Mouse (Mus musculus) forebrain, embryonic 16.5 days (tissue): ENCODE measurements at regions not wholly inside any gene's neighbourhood (a gene's known extent, or its start where the extent isn't known, plus 50 kb on each side); places are given as distances from the start of the nearest gene placed in this dataset.
A peak's percentile ranks its signal among the peaks of the same experiment; 100 is the strongest.

Experiments used
- ATAC-seq: fragments of 200-750 bp; cut with Nextera tagmentation; 2 replicates; pipeline ENCODE4 v1.8.0; 2017; ENCODE audit warnings: mild to moderate bottlenecking, moderate library complexity
- H3K27ac ChIP-seq: fragments of 300-500 bp; sonication (generic); 2 replicates; pipeline ENCODE4 v1.5.1; 2014; ENCODE audit warnings: low read length, control low read depth
- H3K27me3 ChIP-seq: fragments of 300-500 bp; sonication (generic); replicated peaks from 2 replicates; pipeline ENCODE4 v1.6.1; 2014; ENCODE audit warnings: low read length; ENCODE audit not compliant: control insufficient read depth, insufficient read depth
- H3K36me3 ChIP-seq: fragments of 300-500 bp; sonication (generic); 2 replicates; pipeline ENCODE4 v1.6.1; 2014; ENCODE audit not compliant: control insufficient read depth, insufficient read depth
- H3K4me1 ChIP-seq: fragments of 300-500 bp; sonication (generic); replicated peaks from 2 replicates; pipeline ENCODE4 v1.6.1; 2014; ENCODE audit warnings: low read length; ENCODE audit not compliant: control insufficient read depth, insufficient read depth
- H3K4me2 ChIP-seq: fragments of 300-500 bp; sonication (generic); 2 replicates; pipeline ENCODE4 v1.6.1; 2014; ENCODE audit warnings: mild to moderate bottlenecking, low read length, control low read depth
- H3K4me3 ChIP-seq: fragments of 300-500 bp; sonication (generic); replicated peaks from 2 replicates; pipeline ENCODE4 v1.5.1; 2014; ENCODE audit warnings: mild to moderate bottlenecking, low read length, control low read depth
- H3K9ac ChIP-seq: fragments of 300-500 bp; sonication (generic); replicated peaks from 2 replicates; pipeline ENCODE4 v1.6.1; 2014; ENCODE audit warnings: low read depth, low read length, control low read depth
- H3K9me3 ChIP-seq: fragments of 300-500 bp; sonication (generic); 2 replicates; pipeline ENCODE4 v1.6.1; 2016; ENCODE audit warnings: low read length; ENCODE audit not compliant: control insufficient read depth
- WGBS: fragments of 180-500 bp; shearing (Covaris S2); extraction: QIAGEN DNeasy Blood & Tissue Kit; methylation state at CpG from one replicate; pipeline ENCODE4 v1.1.7; 2014; 5-methylcytosine and 5-hydroxymethylcytosine counted together

DNA sequence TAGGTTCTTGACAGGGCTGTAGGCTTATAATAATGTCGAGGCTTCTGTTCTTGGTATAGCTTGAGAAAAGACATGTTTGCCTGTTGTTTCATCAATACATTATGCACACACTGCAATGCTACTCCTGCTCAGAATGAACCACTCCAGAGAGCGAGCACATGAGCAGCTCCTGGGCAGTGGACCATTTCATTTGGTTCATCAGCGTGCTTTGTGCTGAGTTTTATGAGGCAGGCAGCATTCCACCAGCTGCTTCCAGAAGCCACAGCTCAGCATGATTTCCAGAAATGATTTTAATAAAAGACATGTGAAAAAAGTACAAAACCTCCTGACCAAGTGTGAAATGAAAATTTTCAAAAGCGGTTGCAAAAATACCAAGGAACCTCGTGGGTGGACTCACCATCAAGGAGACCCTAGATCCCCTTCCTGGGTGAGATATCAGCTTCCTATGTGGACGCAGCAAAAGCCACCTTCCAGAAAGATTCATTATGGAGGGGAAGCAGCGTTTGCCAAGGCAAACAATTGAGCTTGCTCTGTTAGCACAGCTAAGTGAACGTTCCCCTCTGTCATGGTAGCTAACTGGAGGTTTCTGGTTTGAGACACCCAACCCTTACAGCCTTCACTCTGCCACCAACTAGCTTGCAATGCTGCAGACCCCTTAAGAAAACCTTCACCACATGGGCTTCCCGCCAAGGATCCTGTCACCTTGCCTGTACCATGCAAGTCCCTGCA is 104.1 kb downstream of the Cxcl12 start:
- no peak overlapping the region for H3K27ac ChIP-seq
- H3K4me2 ChIP-seq, result no peak overlapping the region
- no peaks in the 10 kb centered on the region for H3K27me3 ChIP-seq
- ATAC-seq, result no peak
- no peak overlapping the region for H3K4me3 ChIP-seq
- H3K9ac ChIP-seq, result no peak overlapping the region
- H3K36me3 ChIP-seq, result no peaks in the 10 kb centered on the region
- WGBS, result 80% methylated on average over 9 of the region's 9 CpGs
- H3K9me3 ChIP-seq, result no peaks in the 10 kb centered on the region
- H3K4me1 ChIP-seq, result peaks cover 4% of the 10 kb centered on the region; the same call in 1 of the 2 replicates

DNA sequence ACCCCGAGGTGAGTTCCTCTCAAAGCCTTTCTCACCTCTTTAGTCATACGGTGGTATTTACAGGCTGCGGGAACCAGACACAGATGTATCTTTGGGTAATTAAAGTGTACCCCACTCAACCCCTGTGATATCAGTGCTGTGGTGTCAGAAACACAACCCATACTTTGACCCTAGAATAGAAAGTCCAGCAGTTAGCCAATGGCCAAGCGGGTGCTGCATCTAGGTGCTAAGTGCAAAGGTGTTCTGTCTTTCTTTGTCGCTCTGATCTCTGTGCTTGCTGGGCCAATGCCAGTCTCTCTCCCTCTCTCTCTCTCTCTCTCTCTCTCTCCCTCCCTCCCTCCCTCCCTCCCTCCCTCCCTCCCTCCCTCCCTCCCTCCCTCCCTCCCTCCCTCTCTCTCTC is 107.6 kb downstream of the Cxcl12 start:
- ATAC-seq, result no peak
- Histone ChIP-seq H3K27me3 (no peaks in the 10 kb centered on the region), H3K27ac (no peak overlapping the region), H3K4me1 (peaks cover 10% of the 10 kb centered on the region), H3K4me2 (no peak overlapping the region), H3K9ac (no peak overlapping the region), H3K36me3 (no peaks in the 10 kb centered on the region), H3K9me3 (no peaks in the 10 kb centered on the region), H3K4me3 (no peak overlapping the region)
- 88% methylated on average over 5 of the region's 5 CpGs for WGBS

DNA sequence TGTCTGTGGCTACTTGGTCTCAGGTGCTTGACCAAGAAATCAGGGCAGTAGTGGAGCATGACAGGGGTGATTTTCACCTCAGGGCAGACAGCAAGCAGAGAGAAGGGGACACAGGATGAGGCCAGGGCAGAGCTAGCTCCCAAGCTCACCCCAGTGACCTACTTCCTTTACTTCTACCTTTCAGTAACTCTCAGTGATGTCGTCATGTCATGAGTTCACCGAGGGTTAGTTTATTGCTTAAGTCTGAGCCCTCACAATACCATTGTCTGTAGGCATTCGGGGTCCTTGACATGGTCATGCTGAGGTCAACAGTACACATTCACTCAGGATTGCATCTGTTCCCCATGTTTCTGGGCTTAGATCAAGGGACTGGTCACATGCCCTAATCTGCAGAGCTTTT is 108.5 kb downstream of the Cxcl12 start:
- H3K4me2 ChIP-seq, result no peak overlapping the region
- peaks cover 6% of the 10 kb centered on the region for H3K4me1 ChIP-seq
- H3K27ac ChIP-seq, result no peak overlapping the region
- H3K4me3 ChIP-seq, result no peak overlapping the region
- 80% methylated on average over 3 of the region's 3 CpGs for WGBS
- no peaks in the 10 kb centered on the region for H3K27me3 ChIP-seq
- no peaks in the 10 kb centered on the region for H3K36me3 ChIP-seq
- no peaks in the 10 kb centered on the region for H3K9me3 ChIP-seq
- H3K9ac ChIP-seq, result no peak overlapping the region
- no peak for ATAC-seq

- no peaks in the 10 kb centered on the region for H3K36me3 ChIP-seq
- no peaks in the 10 kb centered on the region for H3K27me3 ChIP-seq
- peak; percentile 27; the same call in 1 of the 2 replicates for ATAC-seq
- no peak overlapping the region; the same call in 1 of the 2 replicates for H3K27ac ChIP-seq
- H3K4me3 ChIP-seq, result no peak overlapping the region
- H3K9ac ChIP-seq, result no peak overlapping the region
- H3K4me1 ChIP-seq, result peaks cover 6% of the 10 kb centered on the region
- H3K4me2 ChIP-seq, result no peak overlapping the region
- no peaks in the 10 kb centered on the region for H3K9me3 ChIP-seq
Observed at GRCm38 (mm10) chr6:117279297-117279696, 111.0 kb downstream of the Cxcl12 start.

DNA sequence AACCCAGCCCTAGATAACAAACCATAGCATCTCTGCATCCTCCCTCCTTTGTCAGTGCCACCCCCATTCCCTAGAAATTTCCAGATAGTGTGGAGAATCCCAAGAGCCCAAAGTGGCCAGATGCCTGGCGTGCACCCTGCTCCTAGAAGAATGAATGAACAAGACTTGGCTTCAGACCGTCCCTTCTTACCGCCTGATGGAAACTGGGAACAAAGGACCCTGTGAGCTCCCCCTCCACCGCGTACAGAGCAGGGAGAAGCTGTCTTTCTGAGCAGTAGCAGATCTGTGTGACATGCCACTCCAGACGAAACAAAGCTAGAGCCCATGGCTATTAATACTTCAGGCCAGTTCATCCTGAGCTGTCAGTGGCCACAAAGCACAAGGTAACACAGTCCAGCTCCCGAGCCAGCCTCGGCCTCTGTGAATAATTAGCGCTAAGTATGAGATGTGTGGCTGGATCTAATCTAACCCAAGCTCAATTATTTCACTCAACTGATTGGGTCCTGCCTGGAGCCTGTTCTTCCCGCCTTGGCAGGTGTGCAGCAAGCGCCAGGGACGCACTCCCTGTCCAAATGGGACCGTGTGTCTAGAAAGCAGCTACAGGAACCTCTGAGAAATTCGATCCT is 111.6 kb downstream of the Cxcl12 start:
- Histone ChIP-seq H3K4me3 (no peak overlapping the region), H3K27ac (peak overlapping the region; percentile 36; the same call in 1 of the 2 replicates), H3K36me3 (no peaks in the 10 kb centered on the region), H3K4me2 (no peak overlapping the region), H3K9ac (0 out of 2 replicates have a peak overlapping the region, but pooled peaks have one; percentile 2), H3K9me3 (no peaks in the 10 kb centered on the region), H3K4me1 (peaks cover 6% of the 10 kb centered on the region), H3K27me3 (no peaks in the 10 kb centered on the region)
- ATAC-seq, result peak; percentile 82
- WGBS, result 35% methylated on average over 14 of the region's 14 CpGs

DNA sequence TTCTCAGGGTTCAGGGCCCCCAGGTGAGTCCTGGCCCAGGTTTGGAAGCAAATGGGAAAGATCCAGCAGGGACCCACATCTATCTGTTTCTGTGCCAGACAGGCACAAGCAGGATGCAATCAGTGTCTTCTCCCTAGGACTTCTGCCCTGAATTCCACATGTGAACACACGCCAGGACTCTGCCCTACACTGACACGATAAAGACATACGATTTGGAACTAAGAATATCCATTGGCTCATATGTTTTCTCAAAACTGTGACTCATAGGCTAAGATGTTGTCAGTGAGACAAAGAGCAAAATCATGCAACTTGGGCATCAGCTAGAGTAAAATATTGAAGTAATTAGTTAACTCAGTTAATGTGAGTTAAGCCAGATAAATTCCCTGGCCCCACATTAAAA is 112.6 kb downstream of the Cxcl12 start:
- no peak overlapping the region for H3K9ac ChIP-seq
- no peaks in the 10 kb centered on the region for H3K27me3 ChIP-seq
- no peak overlapping the region for H3K4me2 ChIP-seq
- peaks cover 6% of the 10 kb centered on the region for H3K4me1 ChIP-seq
- WGBS, result 85% methylated on average over 3 of the region's 3 CpGs
- H3K4me3 ChIP-seq, result no peak overlapping the region
- no peaks in the 10 kb centered on the region for H3K36me3 ChIP-seq
- no peaks in the 10 kb centered on the region for H3K9me3 ChIP-seq
- ATAC-seq, result no peak
- H3K27ac ChIP-seq, result no peak overlapping the region

GRCm38 (mm10) chr6:117283616-117284015 is 115.3 kb downstream of the Cxcl12 start:
- no peaks in the 10 kb centered on the region for H3K9me3 ChIP-seq
- H3K4me2 ChIP-seq, result no peak overlapping the region
- no peak for ATAC-seq
- H3K4me3 ChIP-seq, result no peak overlapping the region
- H3K27me3 ChIP-seq, result no peaks in the 10 kb centered on the region
- WGBS, result 75% methylated on average over 3 of the region's 3 CpGs
- no peak overlapping the region for H3K9ac ChIP-seq
- no peaks in the 10 kb centered on the region for H3K36me3 ChIP-seq
- H3K4me1 ChIP-seq, result peaks cover 6% of the 10 kb centered on the region
- H3K27ac ChIP-seq, result no peak overlapping the region

- Histone ChIP-seq H3K4me1 (peaks cover 6% of the 10 kb centered on the region; the same call in 1 of the 2 replicates), H3K36me3 (no peaks in the 10 kb centered on the region), H3K9ac (no peak overlapping the region), H3K9me3 (no peaks in the 10 kb centered on the region), H3K27ac (no peak overlapping the region), H3K27me3 (no peaks in the 10 kb centered on the region), H3K4me2 (no peak overlapping the region), H3K4me3 (no peak overlapping the region)
- ATAC-seq, result no peak
- 68% methylated on average over 5 of the region's 5 CpGs for WGBS
Observed at GRCm38 (mm10) chr6:117284376-117285106, 116.2 kb downstream of the Cxcl12 start.

- 88% methylated on average over 5 of the region's 5 CpGs for WGBS
Observed at GRCm38 (mm10) chr6:117287396-117287795, 119.1 kb downstream of the Cxcl12 start.

More at GRCm38 (mm10) chr6:117287396-117287795, 119.1 kb downstream of the Cxcl12 start:
- Histone ChIP-seq H3K27ac (no peak overlapping the region), H3K9ac (no peak overlapping the region), H3K4me3 (no peak overlapping the region), H3K4me2 (no peak overlapping the region), H3K4me1 (no peaks in the 10 kb centered on the region), H3K9me3 (no peaks in the 10 kb centered on the region), H3K27me3 (no peaks in the 10 kb centered on the region), H3K36me3 (no peaks in the 10 kb centered on the region)
- no peak for ATAC-seq
